Mouse (Mus musculus) ES-E14 (cell line): ENCODE measurements around the gene Gm29776.

Source experiments
- HCFC1 ChIP-seq: IDR thresholded peaks from 2 replicates; pipeline ENCODE4 v1.6.1; 2012; ENCODE audit warnings: low read length, inconsistent platforms, borderline replicate concordance; ENCODE audit not compliant: insufficient read depth
- ZNF384 ChIP-seq: IDR thresholded peaks from 2 replicates; pipeline ENCODE4 v1.6.1; 2012; ENCODE audit warnings: low read depth, low read length, inconsistent platforms

DNA sequence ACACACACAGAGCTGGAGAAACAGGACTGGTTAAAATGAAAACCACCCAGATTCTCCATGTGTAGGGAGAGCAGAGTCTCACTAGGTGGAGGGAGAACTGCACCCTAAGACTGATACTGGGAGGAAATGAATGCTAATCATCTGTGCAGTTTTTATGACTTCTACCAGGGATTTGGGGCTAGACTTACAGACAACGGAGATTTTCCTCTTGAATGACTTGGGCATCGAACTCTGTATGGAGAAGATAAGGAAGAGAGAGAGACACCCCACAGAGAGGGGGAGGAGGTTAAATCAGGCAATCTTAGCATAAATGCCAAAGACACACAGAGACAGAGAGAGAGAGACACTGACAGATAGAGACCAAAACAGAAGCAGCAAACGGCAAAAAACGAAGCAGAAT, 50.7 kb downstream of the Gm29776 start:
- no peak for TF ChIP-seq ZNF384
- no peak for TF ChIP-seq HCFC1
